Mouse (Mus musculus) limb, embryonic 13.5 days (tissue): ENCODE results near the gene Ltbp1. TPM values are rescaled to one million over a fixed set of nuclear protein-coding genes. Genes with fewer than 3 reads are reported as not detected.

Source experiments
- ATAC-seq: fragments of 200-750 bp; cut with Nextera tagmentation; 2 replicates; pipeline ENCODE4 v1.8.0; 2017; ENCODE audit warnings: low read depth, moderate number of reproducible peaks, moderate TSS enrichment; ENCODE audit not compliant: low FRiP score
- H3K27ac ChIP-seq: fragments of 300-500 bp; sonication (generic); 2 replicates; pipeline ENCODE4 v1.5.1; 2015; ENCODE audit warnings: inconsistent platforms, mild to moderate bottlenecking, moderate library complexity
- H3K27me3 ChIP-seq: fragments of 300-500 bp; sonication (generic); 2 replicates; pipeline ENCODE4 v1.6.1; 2015; ENCODE audit warnings: mild to moderate bottlenecking, inconsistent platforms
- H3K36me3 ChIP-seq: fragments of 300-500 bp; sonication (generic); 2 replicates; pipeline ENCODE4 v1.6.1; 2015; ENCODE audit warnings: inconsistent platforms, mild to moderate bottlenecking, moderate library complexity
- H3K4me1 ChIP-seq: fragments of 300-500 bp; sonication (generic); 2 replicates; pipeline ENCODE4 v1.6.1; 2015; ENCODE audit warnings: inconsistent platforms
- H3K4me2 ChIP-seq: fragments of 300-500 bp; sonication (generic); replicated peaks from 2 replicates; pipeline ENCODE4 v1.6.1; 2015; ENCODE audit warnings: inconsistent platforms, mild to moderate bottlenecking, moderate library complexity
- H3K4me3 ChIP-seq: fragments of 300-500 bp; sonication (generic); 2 replicates; pipeline ENCODE4 v1.5.1; 2015; ENCODE audit warnings: moderate library complexity, mild to moderate bottlenecking, inconsistent platforms
- H3K9ac ChIP-seq: fragments of 300-500 bp; sonication (generic); 2 replicates; pipeline ENCODE4 v1.6.1; 2015; ENCODE audit warnings: mild to moderate bottlenecking, inconsistent platforms
- H3K9me3 ChIP-seq: fragments of 300-500 bp; sonication (generic); 2 replicates; pipeline ENCODE4 v1.6.1; 2016; ENCODE audit warnings: inconsistent platforms
- WGBS: fragments of 180-500 bp; shearing (Covaris S2); methylation state at CpG from one replicate; pipeline ENCODE4 v1.1.7; 2015; 5-methylcytosine and 5-hydroxymethylcytosine counted together
- polyA plus RNA-seq: library from polyadenylated mRNA; unstranded; fragments of >200 nt; fragmentation: Nextera tagmentation; extraction: Ambion mirVana; gene quantifications from 2 replicates; pipeline ENCODE4 v1.2.1, GENCODE M21; 2015

Ltbp1 gene
- polyA plus RNA-seq, 1 experiment from 2014 or later = 61.3 TPM

- Histone ChIP-seq H3K9me3 (no peaks in the 10 kb centered on the region), H3K9ac (no peak overlapping the region), H3K36me3 (peaks cover 7% of the 10 kb centered on the region; the same call in 1 of the 2 replicates), H3K4me1 (peaks cover 20% of the 10 kb centered on the region), H3K4me3 (no peak overlapping the region), H3K27ac (no peak overlapping the region), H3K4me2 (no peak overlapping the region), H3K27me3 (no peaks in the 10 kb centered on the region)
- 80% methylated on average over 2 of the region's 2 CpGs for WGBS
- no peak for ATAC-seq
Measured at GRCm38 (mm10) chr17:75236543-75236942, 231.2 kb downstream of the Ltbp1 start.

- no peak overlapping the region for H3K9ac ChIP-seq
- H3K4me3 ChIP-seq = no peak overlapping the region
- H3K36me3 ChIP-seq = peaks cover 7% of the 10 kb centered on the region; the same call in 1 of the 2 replicates
- no peaks in the 10 kb centered on the region for H3K27me3 ChIP-seq
- no peaks in the 10 kb centered on the region for H3K9me3 ChIP-seq
- WGBS = 94% methylated on average over 3 of the region's 3 CpGs
- H3K27ac ChIP-seq = no peak overlapping the region
- H3K4me2 ChIP-seq = no peak overlapping the region
- H3K4me1 ChIP-seq = peaks cover 20% of the 10 kb centered on the region
- ATAC-seq = no peak
Measured at GRCm38 (mm10) chr17:75237456-75237855, 232.1 kb downstream of the Ltbp1 start.

DNA sequence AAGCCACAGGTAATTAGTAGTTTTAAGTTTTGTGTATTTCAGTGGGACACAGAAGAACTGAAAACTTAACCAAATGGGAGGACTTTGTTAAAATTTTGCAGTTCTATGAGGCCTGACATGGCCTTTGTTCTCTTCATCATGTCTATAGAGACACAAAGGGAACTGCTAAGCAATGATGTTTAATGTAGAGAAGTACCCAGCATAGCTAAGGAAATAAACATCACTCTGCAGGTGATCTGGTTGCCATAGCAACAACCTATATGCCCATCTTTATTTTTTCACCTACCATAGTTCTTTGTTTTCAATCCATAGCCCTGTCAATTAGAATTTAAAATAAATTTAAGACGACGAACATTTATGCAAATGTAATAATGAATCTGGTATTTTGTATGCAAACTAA lies 233.3 kb downstream of the Ltbp1 start:
- Histone ChIP-seq H3K4me3 (no peak overlapping the region), H3K4me2 (no peak overlapping the region), H3K27ac (no peak overlapping the region), H3K36me3 (peaks cover 12% of the 10 kb centered on the region; the same call in 1 of the 2 replicates), H3K9me3 (no peaks in the 10 kb centered on the region), H3K4me1 (peaks cover 23% of the 10 kb centered on the region), H3K9ac (no peak overlapping the region), H3K27me3 (no peaks in the 10 kb centered on the region)
- 89% methylated on average over 2 of the region's 2 CpGs for WGBS
- no peak for ATAC-seq

GRCm38 (mm10) chr17:75239545-75239944 lies 234.2 kb downstream of the Ltbp1 start:
- ATAC-seq = 0 out of 2 replicates have a peak, but pooled peaks have one; percentile 6
- Histone ChIP-seq H3K36me3 (peaks cover 12% of the 10 kb centered on the region; the same call in 1 of the 2 replicates), H3K4me3 (no peak overlapping the region), H3K27me3 (no peaks in the 10 kb centered on the region), H3K9me3 (no peaks in the 10 kb centered on the region), H3K4me2 (no peak overlapping the region), H3K27ac (no peak overlapping the region), H3K4me1 (peaks cover 23% of the 10 kb centered on the region), H3K9ac (no peak overlapping the region)
- 21% methylated on average over 3 of the region's 3 CpGs for WGBS

- H3K27me3 ChIP-seq = no peaks in the 10 kb centered on the region
- no peak overlapping the region for H3K4me2 ChIP-seq
- peaks cover 16% of the 10 kb centered on the region; the same call in 1 of the 2 replicates for H3K36me3 ChIP-seq
- 89% methylated on average over 1 of the region's 1 CpGs for whole genome bisulfite sequencing
- H3K4me1 ChIP-seq = peaks cover 11% of the 10 kb centered on the region
- no peak overlapping the region for H3K4me3 ChIP-seq
- no peak overlapping the region for H3K9ac ChIP-seq
- no peak for ATAC-seq
- no peak overlapping the region for H3K27ac ChIP-seq
- H3K9me3 ChIP-seq = no peaks in the 10 kb centered on the region
Measured at GRCm38 (mm10) chr17:75242086-75242485, 236.7 kb downstream of the Ltbp1 start.

DNA sequence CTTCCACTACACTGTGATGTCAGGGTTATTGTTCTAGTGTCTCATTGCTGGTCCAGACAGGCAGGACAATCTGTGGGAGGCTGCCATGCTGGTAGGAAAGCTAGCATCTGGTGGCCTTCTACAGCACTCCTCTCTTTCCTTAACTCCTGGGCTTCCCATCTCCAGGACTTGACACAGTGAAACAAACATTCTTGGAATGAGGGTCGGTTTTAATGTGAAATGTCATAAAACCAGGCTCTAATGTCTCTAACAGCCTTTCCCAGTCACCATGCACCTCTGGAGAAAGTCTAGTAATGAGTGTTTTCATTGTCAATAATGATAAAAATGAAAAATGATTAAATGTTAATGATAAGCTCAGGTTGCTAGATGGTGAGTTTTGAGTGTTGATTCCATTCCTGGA lies 237.9 kb downstream of the Ltbp1 start:
- H3K4me3 ChIP-seq = no peak overlapping the region
- no peaks in the 10 kb centered on the region for H3K27me3 ChIP-seq
- H3K9me3 ChIP-seq = no peaks in the 10 kb centered on the region
- no peak overlapping the region for H3K9ac ChIP-seq
- H3K36me3 ChIP-seq = peaks cover 20% of the 10 kb centered on the region
- H3K4me2 ChIP-seq = no peak overlapping the region
- no peak overlapping the region for H3K27ac ChIP-seq
- ATAC-seq = no peak
- H3K4me1 ChIP-seq = peaks cover 11% of the 10 kb centered on the region
- WGBS = 25% methylated on average over 1 of the region's 1 CpGs

DNA sequence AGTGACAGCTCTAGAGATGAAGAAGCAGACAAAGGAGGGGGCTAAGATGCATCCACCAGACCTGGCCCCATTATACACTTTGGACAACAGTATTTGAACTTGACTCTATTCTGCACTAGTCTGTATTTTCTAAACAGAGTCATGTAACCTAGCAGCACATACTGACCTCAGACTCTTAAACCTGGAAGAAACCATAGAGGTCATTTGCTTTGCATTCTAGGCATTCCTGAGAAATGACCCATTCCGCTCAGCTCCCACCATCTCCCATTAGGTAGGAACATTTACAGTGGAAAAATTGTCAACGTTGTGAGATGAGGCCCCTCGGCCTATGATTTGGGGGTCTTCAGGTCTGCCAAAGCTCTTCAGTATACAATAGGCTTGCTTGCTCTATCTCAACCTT lies 238.8 kb downstream of the Ltbp1 start:
- H3K4me2 ChIP-seq = no peak overlapping the region
- peaks cover 17% of the 10 kb centered on the region for H3K4me1 ChIP-seq
- no peak overlapping the region for H3K27ac ChIP-seq
- 85% methylated on average over 3 of the region's 3 CpGs for WGBS
- no peak for ATAC-seq
- no peak overlapping the region for H3K9ac ChIP-seq
- H3K27me3 ChIP-seq = no peaks in the 10 kb centered on the region
- H3K9me3 ChIP-seq = no peaks in the 10 kb centered on the region
- no peak overlapping the region for H3K4me3 ChIP-seq
- peaks cover 29% of the 10 kb centered on the region for H3K36me3 ChIP-seq

DNA sequence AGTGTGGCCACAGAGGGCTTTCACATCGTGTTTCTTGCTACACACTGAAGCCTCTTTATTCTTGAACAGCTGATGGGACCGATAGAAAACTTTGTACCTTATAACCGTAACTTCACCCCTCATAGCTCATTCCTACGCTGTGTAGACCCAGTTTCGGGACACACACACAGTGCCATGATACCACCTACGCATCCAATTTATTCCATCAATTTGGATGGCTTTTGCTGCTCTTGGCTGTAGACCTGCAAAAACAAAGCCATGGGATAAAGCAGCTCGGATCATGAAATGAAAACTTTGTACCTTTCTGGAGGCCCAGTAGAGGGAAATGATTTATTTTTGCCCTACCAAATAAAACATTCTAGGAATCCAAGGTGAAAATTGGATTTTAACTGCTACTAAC lies 239.7 kb downstream of the Ltbp1 start:
- no peak overlapping the region for H3K9ac ChIP-seq
- H3K27me3 ChIP-seq = no peaks in the 10 kb centered on the region
- H3K27ac ChIP-seq = no peak overlapping the region
- ATAC-seq = no peak
- H3K9me3 ChIP-seq = no peaks in the 10 kb centered on the region
- H3K4me1 ChIP-seq = peaks cover 12% of the 10 kb centered on the region
- H3K36me3 ChIP-seq = peaks cover 29% of the 10 kb centered on the region
- H3K4me3 ChIP-seq = no peak overlapping the region
- no peak overlapping the region for H3K4me2 ChIP-seq
- WGBS = 94% methylated on average over 7 of the region's 7 CpGs

GRCm38 (mm10) chr17:75248632-75249031 lies 243.3 kb downstream of the Ltbp1 start:
- Histone ChIP-seq H3K9ac (no peak overlapping the region), H3K4me2 (no peak overlapping the region), H3K27ac (no peak overlapping the region), H3K27me3 (no peaks in the 10 kb centered on the region), H3K4me3 (no peak overlapping the region), H3K4me1 (peaks cover 6% of the 10 kb centered on the region; the same call in 1 of the 2 replicates), H3K9me3 (no peaks in the 10 kb centered on the region), H3K36me3 (peaks cover 43% of the 10 kb centered on the region)
- WGBS = 36% methylated on average over 10 of the region's 10 CpGs
- ATAC-seq = no peak

GRCm38 (mm10) chr17:75250571-75250970 lies 245.2 kb downstream of the Ltbp1 start:
- WGBS = 85% methylated on average over 6 of the region's 6 CpGs
- H3K4me2 ChIP-seq = no peak overlapping the region
- H3K4me1 ChIP-seq = peaks cover 6% of the 10 kb centered on the region; the same call in 1 of the 2 replicates
- peaks cover 43% of the 10 kb centered on the region for H3K36me3 ChIP-seq
- H3K27ac ChIP-seq = no peak overlapping the region
- H3K9me3 ChIP-seq = no peaks in the 10 kb centered on the region
- H3K9ac ChIP-seq = no peak overlapping the region
- ATAC-seq = no peak
- no peaks in the 10 kb centered on the region for H3K27me3 ChIP-seq
- H3K4me3 ChIP-seq = no peak overlapping the region

GRCm38 (mm10) chr17:75251094-75251493 lies 245.7 kb downstream of the Ltbp1 start:
- no peak for ATAC-seq
- Histone ChIP-seq H3K27ac (no peak overlapping the region), H3K36me3 (peaks cover 43% of the 10 kb centered on the region), H3K9ac (no peak overlapping the region), H3K27me3 (no peaks in the 10 kb centered on the region), H3K4me1 (peaks cover 6% of the 10 kb centered on the region; the same call in 1 of the 2 replicates), H3K9me3 (no peaks in the 10 kb centered on the region), H3K4me2 (no peak overlapping the region), H3K4me3 (no peak overlapping the region)
- 88% methylated on average over 6 of the region's 6 CpGs for WGBS

GRCm38 (mm10) chr17:75252540-75252939 lies 247.2 kb downstream of the Ltbp1 start:
- H3K9ac ChIP-seq = no peak overlapping the region
- H3K9me3 ChIP-seq = no peaks in the 10 kb centered on the region
- peaks cover 38% of the 10 kb centered on the region for H3K36me3 ChIP-seq
- H3K27ac ChIP-seq = no peak overlapping the region
- WGBS = 94% methylated on average over 5 of the region's 5 CpGs
- no peaks in the 10 kb centered on the region for H3K27me3 ChIP-seq
- no peak for ATAC-seq
- H3K4me2 ChIP-seq = no peak overlapping the region
- no peak overlapping the region for H3K4me3 ChIP-seq
- peaks cover 6% of the 10 kb centered on the region; the same call in 1 of the 2 replicates for H3K4me1 ChIP-seq

DNA sequence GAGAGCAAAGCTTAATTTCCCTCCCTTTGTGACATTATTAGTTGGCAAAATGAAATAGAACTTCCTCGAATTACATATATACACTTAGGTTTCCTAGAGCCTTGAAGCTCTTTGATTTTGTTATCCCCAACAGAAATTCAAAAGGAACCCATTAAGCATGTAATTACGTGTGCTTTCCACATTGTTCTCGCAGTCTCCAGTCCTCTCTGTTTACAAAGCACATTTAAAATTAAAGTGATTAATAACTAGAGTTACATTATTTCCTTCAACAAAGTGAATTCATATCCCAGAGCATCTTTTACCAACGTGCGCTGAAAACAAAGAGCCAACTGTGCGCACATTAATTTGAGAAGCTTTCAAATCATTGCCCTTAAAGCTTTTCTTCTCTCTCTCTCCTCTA lies 249.5 kb downstream of the Ltbp1 start:
- WGBS = 77% methylated on average over 6 of the region's 6 CpGs
- no peak for ATAC-seq

More for the DNA sequence above, 249.5 kb downstream of the Ltbp1 start:
- Histone ChIP-seq H3K27me3 (no peaks in the 10 kb centered on the region), H3K4me2 (no peak overlapping the region), H3K4me1 (no peaks in the 10 kb centered on the region), H3K27ac (no peak overlapping the region), H3K9me3 (no peaks in the 10 kb centered on the region), H3K9ac (no peak overlapping the region), H3K36me3 (peaks cover 30% of the 10 kb centered on the region), H3K4me3 (no peak overlapping the region)
